Mouse (Mus musculus) CD4-positive, CD25-positive, alpha-beta regulatory T cell, adult 4 months (primary cell): ENCODE results near the gene Ldb2. TPM values are rescaled to one million over a fixed set of nuclear protein-coding genes. Genes with fewer than 3 reads are reported as not detected.

ENCODE experiments used
- ATAC-seq: one replicate; pipeline ENCODE4 v1.8.0; 2017
- polyA plus RNA-seq, 2 experiments: library from polyadenylated mRNA; unstranded; fragments of 100-300 nt; shearing (Covaris generic); gene quantifications; one replicate each; pipeline ENCODE4 v1.2.1; 2017

Ldb2 gene
- polyA plus RNA-seq, 2 experiments from 2014 or later, result not detected

DNA sequence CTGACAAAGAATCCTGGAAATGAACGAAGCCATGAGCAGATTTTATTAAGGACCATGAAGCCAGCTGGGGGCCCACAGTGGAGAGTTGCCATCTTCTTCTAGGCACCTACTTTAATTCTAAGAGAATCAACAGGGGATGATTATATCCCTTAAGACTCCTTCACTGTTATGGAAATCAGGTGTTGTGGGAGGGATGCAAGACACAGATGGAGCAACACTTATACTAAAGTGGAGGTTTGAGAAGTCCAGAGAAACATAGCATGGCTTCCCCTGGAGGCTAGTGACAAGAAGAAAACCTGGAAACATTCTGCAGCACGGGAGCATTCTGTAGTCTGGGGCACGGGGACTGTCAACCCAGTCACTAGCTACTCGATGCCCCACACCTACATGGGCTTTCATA is 85.0 kb downstream of the Ldb2 start:
- ATAC-seq, result no peak

DNA sequence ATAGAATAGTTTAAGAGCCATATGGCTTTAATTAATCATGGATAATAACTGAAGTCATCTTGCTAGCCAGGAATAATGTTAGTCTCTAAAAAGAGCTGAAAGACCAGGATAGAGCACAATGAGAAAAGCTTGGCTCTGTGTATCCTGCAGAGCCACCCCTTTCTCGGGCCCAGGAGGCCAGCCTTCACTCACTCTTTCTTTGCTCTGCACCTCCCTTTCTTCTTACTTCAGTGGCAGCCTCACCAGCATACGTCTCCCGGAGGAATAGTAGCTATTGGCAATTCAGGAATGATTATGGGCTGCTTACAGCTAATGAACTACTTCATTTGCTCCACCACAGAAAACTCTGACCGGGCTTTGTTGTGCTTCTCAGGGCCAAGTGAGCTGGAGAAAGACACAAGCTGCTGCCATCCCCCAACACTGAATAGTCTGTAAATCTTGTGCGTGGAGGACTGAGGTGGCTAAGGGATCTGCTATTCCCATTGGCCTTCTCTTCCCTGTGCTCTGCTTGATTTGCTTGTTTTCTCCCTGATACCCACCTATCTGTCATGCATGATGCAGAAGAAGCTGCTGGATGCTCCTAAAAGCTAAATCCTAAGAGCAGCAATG is 86.2 kb downstream of the Ldb2 start:
- ATAC-seq, result no peak

DNA sequence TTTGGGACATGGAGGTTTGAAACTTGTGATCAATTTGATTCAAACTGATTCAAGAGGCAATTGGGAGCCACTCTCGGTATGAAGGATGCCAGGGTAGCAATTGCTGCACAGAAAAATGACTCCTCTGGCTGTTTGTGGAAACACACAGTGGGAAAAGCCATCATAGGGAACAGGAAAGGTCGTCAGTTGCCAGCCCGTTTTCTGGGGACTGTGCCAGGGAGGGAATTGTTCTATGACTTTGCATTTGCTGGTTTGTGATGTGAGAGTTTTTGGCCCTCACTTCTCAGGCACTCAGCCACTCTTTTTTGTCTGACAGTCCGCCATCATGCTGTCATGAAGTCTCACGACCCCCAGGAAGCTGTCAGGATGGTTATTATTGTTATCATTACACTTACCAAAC is 88.3 kb downstream of the Ldb2 start:
- ATAC-seq, result no peak

DNA sequence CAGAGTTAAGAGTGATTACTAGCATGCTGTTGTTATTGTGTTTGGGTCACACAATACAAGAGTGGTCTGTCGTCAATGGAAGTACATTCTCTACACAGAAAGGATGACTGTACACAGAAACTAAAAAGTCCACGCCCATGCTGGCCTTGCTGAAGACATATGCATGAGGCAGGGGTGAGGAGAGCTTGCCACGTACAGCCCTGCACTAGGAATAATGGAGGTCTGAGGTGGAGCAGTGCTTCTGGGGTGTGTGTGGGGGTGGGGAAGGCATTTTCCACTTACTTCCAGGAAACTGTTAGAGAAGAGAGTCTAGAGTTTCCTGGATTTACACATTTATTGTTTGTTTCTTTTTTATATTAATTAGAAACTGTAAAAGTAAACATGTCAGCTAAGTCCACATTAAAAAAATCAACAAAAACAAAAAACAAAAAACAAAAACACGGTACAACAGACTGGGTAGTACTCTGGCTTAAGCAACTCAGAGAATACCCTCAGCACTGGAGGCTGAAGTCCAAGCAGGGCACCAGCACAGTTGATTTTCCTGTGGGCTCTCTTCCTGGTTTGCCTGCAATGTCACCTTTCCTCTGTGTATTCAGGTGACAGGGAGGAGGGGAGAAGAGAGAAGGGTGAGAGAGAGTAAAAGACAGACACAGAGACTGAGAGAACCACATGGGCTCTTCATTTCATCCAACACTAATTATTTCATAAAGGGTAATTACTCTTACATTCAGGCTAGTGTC is 89.2 kb downstream of the Ldb2 start:
- ATAC-seq, result no peak

DNA sequence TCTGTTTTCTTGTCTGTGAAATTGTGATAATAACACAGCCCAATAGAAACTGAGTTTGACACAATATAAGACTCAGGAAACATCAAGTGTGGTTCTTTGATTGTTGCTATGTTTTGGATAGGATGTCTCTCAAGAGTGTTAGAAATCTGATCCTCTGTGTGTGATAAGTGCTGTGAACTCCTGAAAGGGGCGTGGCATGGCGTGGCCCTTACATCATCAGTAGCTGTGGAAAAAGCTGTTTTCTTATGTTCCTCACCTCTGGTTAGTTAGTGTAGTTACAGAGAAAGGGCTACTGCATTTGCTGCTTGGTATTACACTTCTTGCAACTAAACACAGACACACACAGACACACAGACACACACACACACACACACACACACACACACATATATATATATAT is 90.2 kb downstream of the Ldb2 start:
- no peak for ATAC-seq

DNA sequence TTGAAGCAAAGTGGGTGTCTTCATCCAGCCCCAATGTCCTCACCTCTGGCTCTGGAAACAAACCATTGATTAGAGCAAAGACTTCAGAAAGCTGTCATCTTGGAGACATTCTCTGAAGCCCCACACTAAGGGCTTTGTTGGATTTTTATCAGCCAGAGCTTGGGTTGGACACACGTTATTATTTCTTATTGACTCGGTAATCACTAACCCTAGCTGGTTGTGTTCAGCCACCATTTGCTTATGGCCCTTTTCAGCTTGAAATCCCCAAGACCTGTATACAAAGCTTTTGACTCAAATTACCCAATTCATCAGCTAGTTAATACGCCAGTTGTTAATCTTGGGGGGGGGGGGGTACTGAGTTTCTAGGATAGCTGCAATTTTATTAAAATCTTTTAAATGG is 91.5 kb downstream of the Ldb2 start:
- ATAC-seq, result no peak

DNA sequence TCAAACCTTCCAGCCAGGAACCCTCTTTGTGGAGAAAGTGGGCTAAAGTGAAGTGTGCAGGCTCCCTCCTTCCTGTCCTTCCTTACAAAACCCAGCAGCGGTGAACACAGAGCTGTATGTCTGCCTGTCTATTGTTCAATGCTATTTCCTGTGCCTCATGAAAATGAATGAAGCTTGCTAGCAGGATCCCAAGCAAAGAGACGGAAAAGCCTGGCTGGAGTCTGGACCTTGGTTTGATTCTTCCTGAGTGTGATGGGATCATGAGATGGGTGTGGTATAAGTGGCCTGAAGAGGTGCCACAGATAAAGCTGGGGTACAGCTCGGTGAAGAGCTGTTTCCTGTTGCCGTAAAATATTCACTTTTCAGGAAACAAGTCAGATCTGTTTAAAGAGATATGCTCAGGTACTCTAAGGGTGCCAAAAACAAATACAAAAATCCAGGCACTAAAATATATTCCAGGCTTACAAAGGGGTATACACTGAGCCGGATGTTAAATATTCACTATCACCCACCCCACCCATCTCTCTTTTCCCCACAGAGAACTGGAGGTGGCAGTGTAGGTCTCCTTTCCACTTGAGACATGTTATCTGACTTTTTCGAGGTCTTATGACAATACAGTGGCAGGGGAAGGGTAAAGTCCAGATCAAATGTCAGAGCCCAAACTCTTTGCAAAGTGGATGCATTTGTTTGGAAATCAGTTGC is 92.3 kb downstream of the Ldb2 start:
- ATAC-seq, result no peak

DNA sequence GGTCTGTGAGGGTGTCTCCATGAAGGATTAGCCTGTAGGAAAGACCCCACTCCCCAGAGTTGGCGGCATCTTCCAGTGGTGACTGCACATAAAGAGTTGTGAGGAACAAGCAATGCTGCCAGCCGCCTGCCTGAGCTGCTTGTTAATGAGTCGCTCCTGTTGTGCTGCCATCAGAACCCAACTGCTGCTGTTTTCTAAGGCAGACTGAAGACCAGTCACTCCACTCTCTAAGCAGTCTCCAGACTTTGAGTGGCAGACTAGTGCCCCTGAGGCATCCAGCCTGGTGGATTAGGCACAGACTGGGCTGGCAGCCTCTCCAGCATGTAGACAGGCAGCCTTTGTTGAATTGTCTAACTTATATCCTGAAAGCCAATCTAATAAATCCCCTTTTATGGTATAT is 101.5 kb downstream of the Ldb2 start:
- ATAC-seq, result no peak

DNA sequence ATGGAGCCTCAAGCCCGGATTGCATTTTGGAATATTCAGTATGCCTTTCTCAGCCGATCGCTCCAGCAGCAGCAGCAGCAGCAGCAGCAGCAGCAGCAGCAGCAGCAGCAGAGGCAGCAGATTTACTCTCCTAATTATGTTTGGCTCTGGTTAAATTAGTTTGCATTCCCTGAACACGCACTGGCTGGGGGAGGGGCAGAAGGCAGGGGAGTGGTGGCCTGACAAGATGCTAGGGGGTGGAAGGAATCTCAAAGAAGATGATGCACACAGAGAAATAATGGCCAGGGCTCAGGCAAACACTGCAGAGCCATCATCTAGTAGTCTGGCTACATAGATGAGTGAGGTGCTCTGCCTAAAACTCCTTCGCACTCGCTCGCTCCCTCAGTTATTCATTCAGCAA is 102.9 kb downstream of the Ldb2 start:
- ATAC-seq, result no peak

DNA sequence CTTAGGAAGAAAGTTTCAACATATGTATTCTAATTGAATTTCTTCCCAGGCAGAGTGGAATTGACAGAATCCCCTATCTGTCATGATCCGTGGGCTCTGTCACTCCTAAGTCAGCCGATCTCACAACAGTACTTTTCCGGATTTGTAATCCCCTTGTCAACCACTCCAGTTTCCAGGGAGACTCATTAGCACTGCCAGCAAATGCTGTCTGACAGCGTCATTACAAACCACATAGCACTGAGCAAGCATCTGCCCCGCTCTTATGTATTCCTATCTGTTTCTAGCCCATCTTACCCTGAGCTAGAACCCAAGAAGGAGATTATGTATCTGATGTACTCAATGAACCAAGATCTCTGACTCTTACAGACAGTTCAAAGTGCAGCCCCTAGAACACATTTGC is 105.8 kb downstream of the Ldb2 start:
- ATAC-seq, result no peak

DNA sequence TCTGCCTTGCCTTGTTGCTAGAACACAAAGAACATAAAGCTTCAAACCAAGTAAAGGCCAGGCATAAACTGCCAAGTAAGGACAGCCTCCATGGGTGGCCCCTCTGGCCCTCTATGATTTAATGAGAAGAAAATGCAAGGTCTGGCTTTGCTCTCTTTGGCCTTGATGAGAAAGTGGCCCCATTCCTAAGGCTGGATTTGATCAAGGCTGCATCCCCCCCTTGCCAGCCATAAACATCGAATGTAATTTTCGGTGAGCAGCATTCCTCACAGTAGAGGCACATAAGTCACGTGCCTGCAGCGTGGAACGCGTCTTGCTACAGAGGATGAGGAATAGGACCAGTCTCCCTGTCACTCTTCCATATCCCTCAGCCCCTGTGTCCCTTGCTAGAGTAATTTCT is 113.1 kb downstream of the Ldb2 start:
- ATAC-seq, result no peak

DNA sequence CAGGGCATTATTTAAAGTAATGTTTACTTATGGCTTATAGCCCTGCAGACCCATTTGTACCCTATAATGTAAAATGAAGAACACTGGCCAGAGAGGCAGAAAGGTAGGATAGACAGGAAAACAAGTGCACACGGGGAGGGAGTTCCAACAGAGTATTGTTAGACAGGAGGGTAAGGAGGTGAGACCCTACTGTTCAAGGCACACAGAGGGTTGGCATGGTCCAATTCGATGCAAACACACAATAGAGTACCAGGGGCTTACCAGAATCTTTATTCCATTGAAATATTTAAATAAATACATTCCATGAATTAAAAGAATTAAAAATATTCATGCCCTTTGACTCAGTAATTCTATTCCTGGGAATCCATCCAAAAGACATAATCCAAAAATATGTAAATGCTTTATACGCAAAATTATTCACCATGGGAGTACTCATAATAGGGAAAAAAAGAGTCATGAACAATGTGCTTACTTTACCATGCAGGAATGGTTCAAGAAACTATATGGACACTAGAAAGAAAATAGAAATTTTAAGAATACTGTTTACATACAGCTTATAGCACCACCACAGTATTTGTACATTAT is 118.3 kb downstream of the Ldb2 start:
- no peak for ATAC-seq

DNA sequence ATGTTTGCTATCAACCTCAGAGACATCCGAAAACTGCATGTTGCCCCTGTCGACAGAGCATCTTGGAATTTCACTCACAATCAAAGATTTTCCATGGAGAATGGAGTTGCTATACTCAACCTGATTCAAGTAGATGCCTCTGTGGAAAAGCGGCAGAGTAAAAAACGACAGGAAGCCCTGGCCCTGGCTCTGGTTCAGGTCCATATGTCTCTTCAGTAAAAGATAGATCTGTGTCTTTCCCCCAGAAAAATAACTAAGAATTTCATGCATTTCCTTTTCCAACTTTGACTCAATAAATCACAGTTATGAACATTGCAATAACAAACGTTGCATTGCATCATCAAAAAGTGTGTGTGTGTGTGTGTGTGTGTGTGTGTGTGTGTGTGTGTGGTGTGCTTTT is 121.7 kb downstream of the Ldb2 start:
- no peak for ATAC-seq

DNA sequence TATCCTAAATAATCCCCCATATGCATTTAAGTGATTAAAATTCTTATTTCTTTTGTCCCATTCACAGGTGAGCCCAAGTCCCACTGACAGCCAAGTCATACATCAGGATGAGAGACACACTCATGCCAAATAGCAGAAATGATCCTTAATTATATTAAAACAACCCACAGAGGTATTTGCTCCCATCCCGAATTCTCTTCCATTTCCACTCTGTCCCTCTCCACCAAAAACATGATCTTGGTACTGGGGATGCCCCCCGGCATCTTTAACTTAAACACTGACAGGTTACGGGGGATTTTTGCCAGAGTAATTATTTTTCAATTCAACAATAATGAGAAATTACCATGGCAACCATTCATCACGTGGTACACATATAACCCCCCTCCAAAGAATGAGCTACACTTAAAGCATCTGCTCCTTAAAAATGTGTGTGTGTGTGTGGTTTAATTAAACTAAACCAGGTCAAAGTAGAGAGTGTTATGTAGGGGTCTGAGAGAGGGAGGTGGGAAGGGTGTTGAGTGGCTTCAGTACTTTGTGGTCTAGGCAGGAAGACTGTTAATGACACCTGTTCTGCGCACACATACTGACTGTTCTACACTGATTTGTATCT is 123.2 kb downstream of the Ldb2 start:
- no peak for ATAC-seq

DNA sequence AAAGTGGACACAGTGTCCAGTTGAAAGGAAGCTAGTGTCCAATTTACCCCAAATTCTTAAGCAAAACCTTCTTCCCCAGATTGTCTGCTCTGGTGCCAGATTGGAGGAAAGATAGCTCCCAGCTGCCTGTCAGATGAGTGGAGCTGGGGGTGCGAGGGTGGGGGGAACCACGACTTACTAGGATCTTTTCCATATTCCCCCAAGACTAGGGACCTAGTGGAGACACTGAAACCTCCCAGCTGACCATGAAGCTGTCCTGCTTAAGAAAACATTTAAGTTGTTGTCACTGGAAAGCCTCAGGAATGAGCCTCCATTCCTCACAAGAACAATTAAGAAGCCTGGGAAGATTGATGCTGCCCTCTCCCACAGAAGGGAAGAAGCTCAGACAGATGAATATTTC is 129.1 kb downstream of the Ldb2 start:
- no peak for ATAC-seq

DNA sequence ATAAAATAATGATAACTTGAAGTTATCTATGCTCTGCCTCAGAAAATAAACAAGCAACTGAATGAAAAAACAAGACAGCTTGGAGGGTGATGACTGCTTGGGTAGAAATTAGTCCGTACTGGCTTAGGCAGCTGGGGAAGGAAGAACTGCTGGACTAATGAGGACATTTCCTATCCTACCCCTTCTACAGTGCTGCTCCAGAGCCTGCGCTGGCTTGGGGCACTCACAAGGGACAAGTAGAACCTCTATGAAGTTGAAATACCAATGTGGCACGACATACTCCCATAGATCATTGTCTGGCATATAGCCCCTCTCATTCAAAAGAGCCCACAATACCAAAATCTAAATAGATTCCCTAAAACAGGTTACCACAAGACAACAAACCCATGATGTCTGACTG is 131.6 kb downstream of the Ldb2 start:
- ATAC-seq, result no peak

DNA sequence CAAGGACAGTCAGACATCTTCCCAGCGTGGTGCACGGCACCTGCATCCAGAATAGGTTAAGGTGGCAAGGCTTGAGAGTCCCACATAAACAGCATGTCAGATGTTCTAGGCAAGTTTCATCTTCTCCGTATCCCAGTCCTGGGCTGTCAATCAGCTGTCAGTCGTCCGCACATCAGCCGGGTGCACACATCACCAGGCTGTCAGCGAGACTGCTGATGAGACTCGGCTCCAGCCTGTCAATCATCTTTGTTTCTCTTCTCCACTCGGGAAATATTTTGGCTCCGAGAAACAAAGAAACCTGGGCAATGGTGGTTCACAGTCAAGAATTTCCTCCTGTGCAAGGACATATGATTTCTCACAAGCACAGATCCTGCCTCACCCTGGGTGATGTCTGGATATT is 132.1 kb downstream of the Ldb2 start:
- no peak for ATAC-seq

DNA sequence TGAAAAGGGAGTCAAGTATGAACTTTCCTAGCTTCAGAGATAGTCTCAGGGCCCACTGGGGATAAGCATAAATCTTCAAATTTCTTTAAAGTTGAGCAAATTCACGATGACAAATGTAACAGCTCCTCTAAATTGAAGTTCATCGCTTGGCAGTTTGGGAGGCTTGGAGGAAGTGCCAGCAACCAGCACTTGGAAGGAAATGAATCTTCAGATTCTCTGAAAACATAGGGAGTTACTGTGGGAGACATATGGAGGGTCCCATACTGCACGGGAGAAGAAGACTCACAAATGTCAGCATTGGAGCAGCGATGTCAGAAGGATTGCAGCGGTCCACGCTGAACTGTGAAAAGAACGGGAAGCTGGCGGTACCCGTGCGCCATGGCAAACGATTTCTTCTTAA is 139.8 kb downstream of the Ldb2 start:
- no peak for ATAC-seq

DNA sequence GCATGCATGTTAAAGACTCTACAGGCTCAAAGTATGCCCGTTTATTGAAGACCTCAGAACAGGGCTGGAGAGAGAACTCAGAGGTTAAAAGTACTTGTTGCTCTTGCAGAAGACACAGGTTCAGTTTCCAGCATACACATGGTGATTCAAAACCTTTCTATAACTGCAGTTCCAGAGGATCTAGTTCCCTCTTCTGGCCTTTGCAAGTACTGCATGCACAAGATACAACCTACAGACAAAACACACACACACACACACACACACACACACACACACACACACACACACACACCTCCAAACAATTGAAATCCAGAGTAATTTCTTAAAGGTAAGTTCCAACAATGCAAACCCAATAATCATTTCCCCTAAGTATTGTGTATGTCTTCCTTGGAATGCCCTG is 142.8 kb downstream of the Ldb2 start:
- no peak for ATAC-seq

DNA sequence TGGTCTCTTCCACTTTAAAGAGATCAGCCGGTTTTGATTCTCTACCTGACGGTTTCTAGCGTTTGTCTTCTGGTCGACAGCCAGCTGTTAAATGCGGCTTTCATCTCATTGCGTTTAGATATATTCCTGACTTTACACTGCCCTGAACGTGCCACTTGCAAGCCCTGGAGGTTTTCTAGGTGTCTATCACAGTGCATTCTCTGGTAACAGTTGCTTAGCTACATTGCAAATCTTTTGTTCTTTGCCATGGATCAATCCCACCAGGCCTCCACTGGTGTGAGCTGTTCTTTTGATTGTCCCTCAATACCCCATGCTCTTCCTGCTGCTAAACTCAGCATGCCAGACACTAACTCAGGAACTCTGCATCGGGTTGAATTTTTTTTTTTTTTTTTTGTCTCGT is 145.1 kb downstream of the Ldb2 start:
- no peak for ATAC-seq

DNA sequence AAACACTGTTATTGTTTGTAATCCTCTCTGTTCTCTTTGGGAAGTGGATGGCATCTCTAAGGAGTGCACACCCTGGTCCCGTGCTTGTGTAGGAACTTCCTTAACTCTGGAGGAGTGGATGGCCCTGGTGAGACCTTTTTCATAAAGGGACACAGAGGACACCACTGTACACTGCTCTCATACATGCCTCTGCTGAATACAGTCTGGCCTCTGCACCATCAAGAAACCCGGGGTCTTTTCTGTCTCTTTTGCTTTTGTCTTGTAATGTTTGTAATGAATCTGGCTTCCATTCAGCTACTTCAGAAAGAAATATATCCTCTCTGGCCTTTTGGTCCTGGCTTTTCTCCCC is 152.7 kb downstream of the Ldb2 start:
- ATAC-seq, result no peak

DNA sequence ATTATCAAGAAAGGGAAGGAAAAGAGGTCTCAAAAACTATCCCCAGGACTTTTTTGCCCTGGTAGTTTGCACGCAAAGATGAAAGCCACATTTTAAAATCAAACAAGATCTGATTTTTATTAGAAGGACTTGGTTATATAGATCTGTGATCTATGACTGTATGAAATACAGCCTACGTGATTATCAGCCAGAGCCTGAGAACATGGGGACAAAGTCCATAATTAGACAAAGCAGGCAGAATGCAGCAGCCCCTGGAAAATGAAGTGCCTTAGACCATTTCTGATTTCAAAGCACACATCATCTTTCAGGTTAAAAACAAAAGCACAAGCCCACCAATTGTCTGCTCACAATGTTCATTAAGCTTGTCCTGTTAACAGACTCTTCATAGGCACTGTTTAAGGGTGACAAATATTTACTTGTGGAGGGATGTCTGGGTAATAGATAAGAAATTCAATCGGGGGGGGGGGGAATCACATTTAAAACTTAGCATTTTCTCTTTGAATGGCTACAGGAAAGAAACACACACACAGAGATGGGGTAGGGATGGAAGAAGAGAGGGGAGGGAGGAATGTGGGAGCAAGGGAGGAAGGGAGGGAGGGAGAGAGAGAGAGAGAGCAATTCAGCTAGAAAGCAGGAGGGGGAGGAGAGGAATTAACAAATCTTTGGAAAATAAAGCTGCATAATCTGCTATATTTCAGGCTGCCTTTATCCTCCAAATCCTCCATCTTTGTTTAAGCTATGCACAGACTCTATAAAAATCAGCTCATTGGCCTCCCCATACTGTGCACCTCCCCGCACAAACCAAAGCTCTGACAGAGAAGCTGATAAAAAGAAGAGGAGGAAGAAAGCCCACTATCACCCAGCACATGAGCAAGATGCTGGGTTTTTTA is 153.3 kb downstream of the Ldb2 start:
- no peak for ATAC-seq

DNA sequence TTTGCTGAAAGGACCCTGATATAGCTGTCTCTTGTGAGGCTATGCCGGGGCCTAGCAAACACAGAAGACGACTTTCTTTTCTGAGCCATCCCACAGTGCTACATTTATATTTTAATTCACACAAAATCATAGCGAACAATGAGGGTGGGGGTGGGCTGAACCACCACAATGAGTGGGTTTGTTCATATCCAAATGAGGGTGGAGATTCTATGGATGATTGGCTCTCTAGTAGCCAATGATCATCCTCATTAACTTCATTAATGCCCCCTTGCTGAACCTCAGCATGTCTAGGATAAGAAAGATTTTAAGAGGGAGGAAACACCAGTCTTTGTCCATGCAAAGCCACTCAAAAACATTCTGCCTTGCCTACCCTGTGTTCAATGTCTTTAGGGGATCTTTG is 156.4 kb downstream of the Ldb2 start:
- ATAC-seq, result no peak
